Mouse (Mus musculus): Measurements from ENCODE around the gene Zfp969.
"Not testable (repeated sequence)": the region's sequence is repeated elsewhere in the genome, so short reads cannot be mapped to it uniquely, and the experiment has no call there.

The Zfp969 gene

GRCm38 (mm10) chr2:175703546-175703945 is at the start of gene Zfp969:
Zfp969 (minus strand) TSS chr2:175703646.
- not testable (repeated sequence) for DNase-seq (ENCODE audit: low spot score)

GRCm38 (mm10) chr2:175741237-175741636 is 37.8 kb upstream of the Zfp969 start, which contains the start of gene Gm2007:
Gm2007 (plus strand) TSS chr2:175741537.
- not testable (repeated sequence) for DNase-seq (ENCODE audit: low spot score)

- not testable (repeated sequence) for DNase-seq (ENCODE audit: low spot score)
Measured at GRCm38 (mm10) chr2:175643678-175644077, 59.8 kb downstream of the Zfp969 start, which contains the start of gene Gm11007. Gm11007 (plus strand) TSS chr2:175643978.

Data from MN1 (cell line).